Mouse (Mus musculus) thymus, adult 2 months (tissue): ENCODE results near the gene Gimap8.

Experiments
- CTCF ChIP-seq: fragments of 200-500 bp; IDR thresholded peaks from 2 replicates; pipeline ENCODE4 v1.5.1; 2012; ENCODE audit warnings: mild to moderate bottlenecking, control low read depth, low read length, moderate library complexity, borderline replicate concordance; ENCODE audit not compliant: control insufficient read depth, poor library complexity, insufficient read depth; ENCODE audit errors: extremely low read depth
- POLR2A ChIP-seq: fragments of 200-500 bp; IDR thresholded peaks from 2 replicates; pipeline ENCODE4 v1.6.1; 2012; ENCODE audit warnings: mild to moderate bottlenecking, low read length, control low read depth, moderate library complexity; ENCODE audit not compliant: control insufficient read depth, poor library complexity, insufficient read depth; ENCODE audit errors: extremely low read depth

DNA sequence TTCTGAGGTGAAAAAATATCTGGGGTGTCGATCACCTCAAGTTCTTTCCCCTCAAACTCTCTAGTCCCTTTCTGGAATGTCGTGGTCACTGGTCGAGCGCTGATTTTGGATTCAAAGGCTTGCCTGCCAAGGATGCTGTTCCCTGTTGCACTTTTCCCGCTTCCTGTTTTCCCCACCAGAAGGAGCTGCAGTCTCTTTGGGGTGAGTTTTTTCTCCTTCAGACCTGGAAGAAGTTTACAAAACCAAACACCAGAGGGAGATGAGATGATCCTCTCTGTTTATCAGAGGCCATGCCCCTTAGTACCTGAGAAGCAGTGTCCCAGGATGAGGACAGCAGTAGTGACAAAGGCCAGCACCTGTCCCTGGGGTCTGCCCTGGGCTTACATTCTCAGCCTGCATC is 55.6 kb downstream of the Gimap8 start:
- TF ChIP-seq CTCF (no peak), POLR2A (no peak)
